Mouse (Mus musculus) midbrain, postnatal 0 days (tissue): ENCODE measurements around the gene Endou. TPM values are rescaled to one million over a fixed set of nuclear protein-coding genes. Genes with fewer than 3 reads are reported as not detected.

ENCODE experiments used
- ATAC-seq: fragments of 200-750 bp; cut with Nextera tagmentation; 2 replicates; pipeline ENCODE4 v1.8.0; 2017; ENCODE audit warnings: moderate number of reproducible peaks, mild to moderate bottlenecking, moderate TSS enrichment, moderate library complexity; ENCODE audit not compliant: low FRiP score
- DNase-seq: peaks from one replicate; pipeline ENCODE4 v3.0.0-alpha.2; 2015; ENCODE audit warnings: low spot score
- H3K27ac ChIP-seq: fragments of 300-500 bp; sonication (generic); 2 replicates; pipeline ENCODE4 v1.5.1; 2014; ENCODE audit warnings: low read depth, mild to moderate bottlenecking, low read length, mixed read lengths
- H3K27me3 ChIP-seq: fragments of 300-500 bp; sonication (generic); 2 replicates; pipeline ENCODE4 v1.6.1; 2014; ENCODE audit warnings: low read length, control low read depth, mixed read lengths; ENCODE audit not compliant: insufficient read depth
- H3K36me3 ChIP-seq: fragments of 300-500 bp; sonication (generic); 2 replicates; pipeline ENCODE4 v1.6.1; 2014; ENCODE audit warnings: low read length, control low read depth, mixed read lengths; ENCODE audit not compliant: insufficient read depth
- H3K4me1 ChIP-seq: fragments of 300-500 bp; sonication (generic); 2 replicates; pipeline ENCODE4 v1.6.1; 2014; ENCODE audit warnings: mild to moderate bottlenecking, control low read depth, antibody characterized with exemption, low read length, mixed read lengths; ENCODE audit not compliant: insufficient read depth
- H3K4me2 ChIP-seq: fragments of 300-500 bp; sonication (generic); 2 replicates; pipeline ENCODE4 v1.6.1; 2014; ENCODE audit warnings: low read depth, mild to moderate bottlenecking, low read length, mixed read lengths; ENCODE audit not compliant: poor library complexity, severe bottlenecking
- H3K4me3 ChIP-seq: fragments of 300-500 bp; sonication (generic); 2 replicates; pipeline ENCODE4 v1.5.1; 2014; ENCODE audit warnings: low read depth, mild to moderate bottlenecking, low read length, moderate library complexity
- H3K9ac ChIP-seq: fragments of 300-500 bp; sonication (generic); replicated peaks from 2 replicates; pipeline ENCODE4 v1.6.1; 2014; ENCODE audit warnings: mild to moderate bottlenecking, low read length, moderate library complexity, mixed read lengths; ENCODE audit not compliant: poor library complexity, severe bottlenecking
- H3K9me3 ChIP-seq: fragments of 300-500 bp; sonication (generic); 2 replicates; pipeline ENCODE4 v1.6.1; 2016; ENCODE audit warnings: low read length, control low read depth
- CTCF ChIP-seq: IDR thresholded peaks from 2 replicates; pipeline ENCODE4 v1.5.1; 2016; ENCODE audit warnings: antibody characterized with exemption, mild to moderate bottlenecking
- WGBS: fragments of 180-500 bp; shearing (Covaris S2); extraction: QIAGEN DNeasy Blood & Tissue Kit; methylation state at CpG from one replicate; pipeline ENCODE4 v1.1.7; 2014; 5-methylcytosine and 5-hydroxymethylcytosine counted together
- polyA plus RNA-seq: library from polyadenylated mRNA; unstranded; fragments of >200 nt; fragmentation: Nextera tagmentation; extraction: Ambion mirVana; gene quantifications from 2 replicates; pipeline ENCODE4 v1.2.1, GENCODE M21; 2015
- total RNA-seq: library from RNA; depleted of rRNA; stranded (reverse); fragments of >200 nt; gene quantifications from 2 replicates; pipeline ENCODE4 v1.2.3, GENCODE M21; 2014

Endou gene
- total and polyA plus RNA-seq, 2 experiments from 2014 or later = 0.20 to 0.66 TPM

- Histone ChIP-seq H3K27ac (no peak overlapping the region), H3K4me1 (no peaks in the 10 kb centered on the region), H3K27me3 (0 out of 2 replicates have a peak, but pooled peaks cover 4% of the 10 kb centered on the region), H3K4me3 (no peak overlapping the region), H3K9me3 (no peaks in the 10 kb centered on the region), H3K4me2 (no peak overlapping the region), H3K9ac (no peak overlapping the region), H3K36me3 (peaks cover 30% of the 10 kb centered on the region)
- DNase-seq = no peak
- no peak for TF ChIP-seq CTCF
- no peak for ATAC-seq
- WGBS = 25% methylated on average over 10 of the region's 10 CpGs
These were observed 17.2 kb upstream of the Endou start for GRCm38 (mm10) chr15:97748309-97748708.

DNA sequence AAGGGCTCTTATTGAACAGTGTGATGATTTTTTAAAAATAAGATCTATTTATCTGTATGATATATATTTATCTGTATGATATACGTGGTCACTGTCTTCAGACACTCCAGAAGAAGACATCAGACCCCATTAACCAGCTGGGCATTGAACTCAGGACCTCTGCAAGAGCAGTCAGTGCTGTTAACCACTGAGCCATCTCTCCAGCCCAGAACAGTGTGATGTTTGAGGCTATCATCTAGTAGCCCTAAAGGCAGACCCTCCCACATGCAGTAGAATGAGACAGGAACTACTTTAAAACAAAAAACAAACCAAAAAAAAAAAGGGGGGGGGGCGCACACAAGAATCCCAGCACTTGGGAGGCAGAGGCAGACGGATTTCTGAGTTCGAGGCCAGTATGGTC, 16.3 kb upstream of the Endou start:
- no peaks in the 10 kb centered on the region for H3K9me3 ChIP-seq
- no peak overlapping the region for H3K27ac ChIP-seq
- H3K4me3 ChIP-seq = no peak overlapping the region
- WGBS = 96% methylated on average over 4 of the region's 4 CpGs
- peaks cover 30% of the 10 kb centered on the region for H3K36me3 ChIP-seq
- no peak overlapping the region for H3K9ac ChIP-seq
- DNase-seq = no peak
- no peak overlapping the region for H3K4me2 ChIP-seq
- no peaks in the 10 kb centered on the region for H3K4me1 ChIP-seq
- no peak for TF ChIP-seq CTCF
- ATAC-seq = no peak
- H3K27me3 ChIP-seq = 0 out of 2 replicates have a peak, but pooled peaks cover 4% of the 10 kb centered on the region

GRCm38 (mm10) chr15:97746748-97747147, 15.6 kb upstream of the Endou start:
- 97% methylated on average over 24 of the region's 24 CpGs for WGBS
- ATAC-seq = no peak

GRCm38 (mm10) chr15:97746278-97746677, 15.1 kb upstream of the Endou start:
- no peak overlapping the region for H3K4me3 ChIP-seq
- no peaks in the 10 kb centered on the region for H3K4me1 ChIP-seq
- peaks cover 26% of the 10 kb centered on the region for H3K36me3 ChIP-seq
- 0 out of 2 replicates have a peak, but pooled peaks cover 4% of the 10 kb centered on the region for H3K27me3 ChIP-seq
- TF ChIP-seq CTCF = no peak
- H3K9ac ChIP-seq = no peak overlapping the region
- no peaks in the 10 kb centered on the region for H3K9me3 ChIP-seq
- DNase-seq (no peak), ATAC-seq (no peak)
- no peak overlapping the region for H3K27ac ChIP-seq
- no peak overlapping the region for H3K4me2 ChIP-seq
- WGBS = 91% methylated on average over 10 of the region's 10 CpGs

More at GRCm38 (mm10) chr15:97746748-97747147, 15.6 kb upstream of the Endou start:
- no peak overlapping the region for H3K9ac ChIP-seq
- peaks cover 27% of the 10 kb centered on the region for H3K36me3 ChIP-seq
- no peak for TF ChIP-seq CTCF
- no peak for DNase-seq
- H3K4me3 ChIP-seq = no peak overlapping the region
- H3K4me2 ChIP-seq = no peak overlapping the region
- no peaks in the 10 kb centered on the region for H3K9me3 ChIP-seq
- H3K4me1 ChIP-seq = no peaks in the 10 kb centered on the region
- H3K27ac ChIP-seq = no peak overlapping the region
- 0 out of 2 replicates have a peak, but pooled peaks cover 4% of the 10 kb centered on the region for H3K27me3 ChIP-seq

DNA sequence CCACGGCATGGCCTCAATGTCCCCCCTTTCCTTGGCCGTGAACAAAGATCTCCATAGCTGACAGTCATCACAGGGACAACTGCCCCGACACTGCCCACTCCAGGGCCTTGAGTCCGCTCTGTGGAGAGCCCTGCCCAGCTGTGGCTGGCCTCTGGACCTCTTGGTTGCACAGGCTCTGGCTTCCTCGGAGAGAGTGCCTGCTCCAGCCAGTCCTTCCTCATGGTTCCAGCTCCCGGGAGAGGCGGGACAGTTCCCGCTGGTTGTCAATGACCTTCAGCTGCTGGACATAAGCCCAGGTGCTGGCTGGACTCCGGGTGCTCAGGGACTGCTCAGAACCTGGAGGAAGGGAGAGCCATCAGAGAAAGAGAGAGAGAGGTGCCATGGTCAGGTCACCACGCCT, 14.2 kb upstream of the Endou start:
- DNase-seq (no peak), ATAC-seq (no peak)
- H3K9ac ChIP-seq = no peak overlapping the region
- 64% methylated on average over 9 of the region's 10 CpGs for WGBS
- no peaks in the 10 kb centered on the region for H3K9me3 ChIP-seq
- H3K27me3 ChIP-seq = 0 out of 2 replicates have a peak, but pooled peaks cover 4% of the 10 kb centered on the region
- TF ChIP-seq CTCF = no peak
- H3K4me3 ChIP-seq = no peak overlapping the region
- H3K27ac ChIP-seq = no peak overlapping the region
- H3K4me1 ChIP-seq = no peaks in the 10 kb centered on the region
- H3K4me2 ChIP-seq = no peak overlapping the region
- peaks cover 26% of the 10 kb centered on the region for H3K36me3 ChIP-seq

DNA sequence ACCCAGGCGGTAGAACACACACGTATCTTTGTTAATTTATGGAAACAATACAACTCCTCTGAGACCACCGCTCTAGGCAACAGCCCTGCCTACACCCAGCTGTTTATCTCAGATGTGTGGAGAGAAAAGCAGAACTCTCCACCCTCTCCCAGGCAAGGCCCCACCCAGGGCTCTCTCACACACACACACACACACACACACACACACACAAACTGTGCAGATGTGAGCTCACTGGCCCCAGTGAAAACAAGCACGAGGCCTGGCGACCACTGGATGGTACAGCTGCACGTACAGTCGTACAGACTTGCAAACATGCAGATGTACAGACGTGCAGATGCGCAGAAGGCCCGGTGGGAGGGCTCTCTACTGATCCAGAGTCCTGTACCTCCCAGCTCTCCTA, 13.8 kb upstream of the Endou start:
- H3K4me2 ChIP-seq = no peak overlapping the region
- ATAC-seq (no peak), DNase-seq (peak; percentile 30)
- no peak overlapping the region for H3K9ac ChIP-seq
- H3K36me3 ChIP-seq = peaks cover 24% of the 10 kb centered on the region
- TF ChIP-seq CTCF = no peak
- H3K27ac ChIP-seq = no peak overlapping the region
- 51% methylated on average over 9 of the region's 10 CpGs for WGBS
- H3K27me3 ChIP-seq = 0 out of 2 replicates have a peak, but pooled peaks cover 4% of the 10 kb centered on the region
- H3K9me3 ChIP-seq = no peaks in the 10 kb centered on the region
- H3K4me1 ChIP-seq = no peaks in the 10 kb centered on the region
- no peak overlapping the region for H3K4me3 ChIP-seq
